Mouse (Mus musculus) bone marrow macrophage, adult 2 months (primary cell): ENCODE measurements around the gene Csnk1g2.

Experiments used
- CTCF ChIP-seq: IDR thresholded peaks from 2 replicates; pipeline ENCODE4 v1.5.1; 2012; ENCODE audit warnings: low read depth, mild to moderate bottlenecking, low read length, moderate library complexity
- POLR2A ChIP-seq: IDR thresholded peaks from 2 replicates; pipeline ENCODE4 v1.6.1; 2012; ENCODE audit warnings: mild to moderate bottlenecking, low read depth, low read length, borderline replicate concordance

GRCm38 (mm10) chr10:80684984-80685383 lies 62.3 kb downstream of the Csnk1g2 start:
- no peak for TF ChIP-seq CTCF
- TF ChIP-seq POLR2A: no peak
